Mouse (Mus musculus): ENCODE results near the gene 5830473C10Rik.

DNA sequence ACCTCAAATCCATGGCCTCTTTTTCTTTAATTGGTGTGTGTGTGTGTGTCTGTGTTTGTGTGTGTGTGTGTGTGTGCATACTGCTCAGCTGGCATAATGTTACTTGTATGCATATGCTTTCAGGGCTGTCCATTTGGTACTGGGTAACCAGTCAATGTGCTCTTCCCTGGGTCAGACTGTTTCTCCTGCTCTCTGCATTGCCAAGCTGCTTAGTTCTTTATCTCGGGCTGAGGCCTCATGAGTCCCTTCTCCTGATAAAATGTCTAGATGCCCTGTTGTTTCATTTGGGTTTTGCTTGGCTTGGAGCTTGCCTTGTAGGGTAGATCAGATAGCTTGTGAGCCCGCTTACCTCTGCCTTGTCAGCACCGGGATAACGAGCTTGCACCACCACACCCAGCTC, 2.0 kb downstream of the 5830473C10Rik start:
- TF ChIP-seq CTCF (IDR thresholded peaks at IDR 0.05; ENCODE audit: borderline replicate concordance, insufficient read depth, low read depth, low read length) = no peak
- no peak for TF ChIP-seq POLR2A (IDR thresholded peaks at IDR 0.05; ENCODE audit: borderline replicate concordance, insufficient read depth, low read length)
